Mouse (Mus musculus): ENCODE data around the gene Cnbd2. TPM values are rescaled to one million over a fixed set of nuclear protein-coding genes. Genes with fewer than 3 reads are reported as not detected.

Cnbd2 gene
- total and polyA plus RNA-seq, 3 experiments = 1.0 to 3.6 (median 3.0) TPM

GRCm38 (mm10) chr2:156297653-156298052, 14.4 kb upstream of the Cnbd2 start:
- H3K79me2 ChIP-seq (replicated peaks; ENCODE audit: control insufficient read depth, extremely low read depth, insufficient read depth, poor library complexity, severe bottlenecking) = no peaks in the 10 kb centered on the region
- in situ Hi-C loops (cut with MboI; ENCODE audit: low pct_ligation_motif_present, low pct_unique_long_range_greater_than_20kb, low sequenced_read_pairs) (loop anchor here (25.0 kb wide), 1 partner anchor 310 kb away; no protein-coding TSS in a partner anchor), dilution Hi-C loops (cut with MboI; ENCODE audit: extremely low pct_ligation_motif_present, extremely low pct_unique_long_range_greater_than_20kb, low sequenced_read_pairs) (no loop called here)
- H3K4me3 ChIP-seq (replicated peaks in 1 of 3; ENCODE audit: low read depth in 2 of 3, low read length in 2 of 3, poor library complexity in 1 of 3) = no peak overlapping the region
- peaks cover 4 to 52% of the 10 kb centered on the region in 2 experiments; a peak in 3 of 4 replicates for H3K4me1 ChIP-seq (ENCODE audit: control insufficient read depth in 1 of 2, insufficient read depth in 2 of 2)
- H3K4me2 ChIP-seq (ENCODE audit: insufficient read depth, low read depth, poor library complexity, severe bottlenecking) = no peak overlapping the region
- DNase-seq (ENCODE audit: extremely low read depth) = no peak
- no peak overlapping the region for H3K27ac ChIP-seq (ENCODE audit: insufficient read depth, low read depth)
- no peak overlapping the region for H3K9ac ChIP-seq (ENCODE audit: insufficient read depth, low read depth)
- TF ChIP-seq TCF12 (IDR thresholded peaks at IDR 0.05; ENCODE audit: low read depth, low read length) (no peak), MYC (IDR thresholded peaks at IDR 0.05; ENCODE audit: low read depth, low read length) (no peak), CTCF (conservative IDR thresholded peaks at IDR 0.05 in 1 of 2, IDR thresholded peaks at IDR 0.05 in 1 of 2; ENCODE audit: low read depth in 2 of 2, low read length in 2 of 2) (no peak), JUN (IDR thresholded peaks at IDR 0.05; ENCODE audit: insufficient read depth, low read depth, low read length) (no peak), MAFK (IDR thresholded peaks at IDR 0.05; ENCODE audit: insufficient replicate concordance, low read length) (no peak), SMC3 (IDR thresholded peaks at IDR 0.05; ENCODE audit: low read depth, low read length) (no peak), NRF1 (IDR thresholded peaks at IDR 0.05; ENCODE audit: low read depth, low read length) (no peak), IRF4 (IDR thresholded peaks at IDR 0.05; ENCODE audit: low read depth, low read length) (no peak), MXI1 (IDR thresholded peaks at IDR 0.05; ENCODE audit: low read depth, low read length) (no peak)
- H3K27me3 ChIP-seq (replicated peaks) = no peaks in the 10 kb centered on the region
- no peaks in the 10 kb centered on the region for H3K9me3 ChIP-seq (replicated peaks; ENCODE audit: low read length)
- peaks cover 56 to 83% of the 10 kb centered on the region in 2 experiments for H3K36me3 ChIP-seq (replicated peaks in 1 of 2; ENCODE audit: control insufficient read depth in 1 of 2, insufficient read depth in 1 of 2, low read length in 1 of 2)

GRCm38 (mm10) chr2:156298458-156298857, 13.6 kb upstream of the Cnbd2 start:
- no peak for DNase-seq (ENCODE audit: extremely low read depth)
- in situ Hi-C loops (cut with MboI; ENCODE audit: low pct_ligation_motif_present, low pct_unique_long_range_greater_than_20kb, low sequenced_read_pairs) = loop anchor here (25.0 kb wide), 1 partner anchor 311 kb away; no protein-coding TSS in a partner anchor
- TF ChIP-seq TCF12 (IDR thresholded peaks at IDR 0.05; ENCODE audit: low read depth, low read length) = no peak
- TF ChIP-seq MAZ (IDR thresholded peaks at IDR 0.05; ENCODE audit: low read depth, low read length) = no peak
- no peak for TF ChIP-seq ZNF384 (IDR thresholded peaks at IDR 0.05; ENCODE audit: low read depth, low read length)
- no peak for TF ChIP-seq IRF4 (IDR thresholded peaks at IDR 0.05; ENCODE audit: low read depth, low read length)
- TF ChIP-seq KAT2A (IDR thresholded peaks at IDR 0.05; ENCODE audit: insufficient replicate concordance, low read length) = no peak
- H3K4me3 ChIP-seq (replicated peaks in 1 of 3; ENCODE audit: low read depth in 2 of 3, low read length in 2 of 3, poor library complexity in 1 of 3) = no peak overlapping the region
- H3K9ac ChIP-seq (ENCODE audit: insufficient read depth, low read depth) = no peak overlapping the region
- dilution Hi-C loops (cut with MboI; ENCODE audit: extremely low pct_ligation_motif_present, extremely low pct_unique_long_range_greater_than_20kb, low sequenced_read_pairs) = no loop called here
- no peaks in the 10 kb centered on the region for H3K9me3 ChIP-seq (replicated peaks; ENCODE audit: low read length)
- H3K4me1 ChIP-seq (ENCODE audit: control insufficient read depth in 1 of 2, insufficient read depth in 2 of 2) = peaks cover 4 to 45% of the 10 kb centered on the region in 2 experiments; a peak in 3 of 4 replicates
- H3K4me2 ChIP-seq (ENCODE audit: insufficient read depth, low read depth, poor library complexity, severe bottlenecking) = no peak overlapping the region
- H3K79me2 ChIP-seq (replicated peaks; ENCODE audit: control insufficient read depth, extremely low read depth, insufficient read depth, poor library complexity, severe bottlenecking) = no peaks in the 10 kb centered on the region
- H3K27ac ChIP-seq (ENCODE audit: insufficient read depth, low read depth) = no peak overlapping the region
- peaks cover 57 to 81% of the 10 kb centered on the region in 2 experiments for H3K36me3 ChIP-seq (replicated peaks in 1 of 2; ENCODE audit: control insufficient read depth in 1 of 2, insufficient read depth in 1 of 2, low read length in 1 of 2)
- H3K27me3 ChIP-seq (replicated peaks) = no peaks in the 10 kb centered on the region

- H3K4me3 ChIP-seq (replicated peaks in 1 of 3; ENCODE audit: low read depth in 2 of 3, low read length in 2 of 3, poor library complexity in 1 of 3) = no peak overlapping the region
- H3K9ac ChIP-seq (ENCODE audit: insufficient read depth, low read depth) = no peak overlapping the region
- no peak for DNase-seq (ENCODE audit: extremely low read depth)
- TF ChIP-seq MXI1 (IDR thresholded peaks at IDR 0.05; ENCODE audit: low read depth, low read length) (no peak), JUND (conservative IDR thresholded peaks at IDR 0.05; ENCODE audit: low read depth, low read length) (no peak), E2F4 (IDR thresholded peaks at IDR 0.05; ENCODE audit: insufficient replicate concordance, low read depth, low read length) (no peak), UBTF (IDR thresholded peaks at IDR 0.05; ENCODE audit: low read depth, low read length) (no peak), MAFK (IDR thresholded peaks at IDR 0.05; ENCODE audit: insufficient replicate concordance, low read length) (no peak), SMC3 (IDR thresholded peaks at IDR 0.05; ENCODE audit: low read depth, low read length) (no peak), SIN3A (IDR thresholded peaks at IDR 0.05; ENCODE audit: low read length) (no peak)
- no peaks in the 10 kb centered on the region for H3K27me3 ChIP-seq (replicated peaks)
- peaks cover 0 to 20% of the 10 kb centered on the region in 2 experiments; a peak in 2 of 4 replicates for H3K4me1 ChIP-seq (ENCODE audit: control insufficient read depth in 1 of 2, insufficient read depth in 2 of 2)
- peaks cover 56 to 87% of the 10 kb centered on the region in 2 experiments for H3K36me3 ChIP-seq (replicated peaks in 1 of 2; ENCODE audit: control insufficient read depth in 1 of 2, insufficient read depth in 1 of 2, low read length in 1 of 2)
- H3K4me2 ChIP-seq (ENCODE audit: insufficient read depth, low read depth, poor library complexity, severe bottlenecking) = no peak overlapping the region
- no peaks in the 10 kb centered on the region for H3K79me2 ChIP-seq (replicated peaks; ENCODE audit: control insufficient read depth, extremely low read depth, insufficient read depth, poor library complexity, severe bottlenecking)
- dilution Hi-C loops (cut with MboI; ENCODE audit: extremely low pct_ligation_motif_present, extremely low pct_unique_long_range_greater_than_20kb, low sequenced_read_pairs) = no loop called here
- in situ Hi-C loops (cut with MboI; ENCODE audit: low pct_ligation_motif_present, low pct_unique_long_range_greater_than_20kb, low sequenced_read_pairs) = no loop called here
- H3K27ac ChIP-seq (ENCODE audit: insufficient read depth, low read depth) = no peak overlapping the region
- H3K9me3 ChIP-seq (replicated peaks; ENCODE audit: low read length) = no peaks in the 10 kb centered on the region
These were observed 10.0 kb upstream of the Cnbd2 start for GRCm38 (mm10) chr2:156302063-156302462.
